Mouse (Mus musculus) kidney, adult 9 months (tissue): ENCODE measurements around the gene Pcsk6.

Source experiments
- DNase-seq: peaks from one replicate; pipeline ENCODE4 v3.0.0; 2022

The Pcsk6 gene

DNA sequence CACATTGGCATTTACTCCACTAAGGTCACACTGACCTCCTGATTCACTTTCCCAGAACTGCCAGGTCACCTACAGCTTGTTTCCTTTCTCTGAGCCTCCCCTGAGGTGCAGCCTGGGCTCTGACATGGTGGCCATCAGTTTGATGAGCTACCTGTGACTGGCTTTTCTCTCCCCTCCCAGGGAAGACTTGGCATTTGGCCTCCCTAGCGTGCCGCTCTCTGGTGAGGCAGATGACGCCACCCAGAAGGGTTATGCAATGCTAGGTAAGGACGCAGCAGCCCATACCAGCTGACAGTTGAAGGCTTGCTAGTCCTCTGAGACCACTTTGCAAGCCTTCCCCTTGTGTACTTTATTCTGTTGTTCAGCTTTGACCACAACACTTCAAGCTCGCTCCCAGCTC, 141.9 kb downstream of the Pcsk6 start:
- no peak for DNase-seq

DNA sequence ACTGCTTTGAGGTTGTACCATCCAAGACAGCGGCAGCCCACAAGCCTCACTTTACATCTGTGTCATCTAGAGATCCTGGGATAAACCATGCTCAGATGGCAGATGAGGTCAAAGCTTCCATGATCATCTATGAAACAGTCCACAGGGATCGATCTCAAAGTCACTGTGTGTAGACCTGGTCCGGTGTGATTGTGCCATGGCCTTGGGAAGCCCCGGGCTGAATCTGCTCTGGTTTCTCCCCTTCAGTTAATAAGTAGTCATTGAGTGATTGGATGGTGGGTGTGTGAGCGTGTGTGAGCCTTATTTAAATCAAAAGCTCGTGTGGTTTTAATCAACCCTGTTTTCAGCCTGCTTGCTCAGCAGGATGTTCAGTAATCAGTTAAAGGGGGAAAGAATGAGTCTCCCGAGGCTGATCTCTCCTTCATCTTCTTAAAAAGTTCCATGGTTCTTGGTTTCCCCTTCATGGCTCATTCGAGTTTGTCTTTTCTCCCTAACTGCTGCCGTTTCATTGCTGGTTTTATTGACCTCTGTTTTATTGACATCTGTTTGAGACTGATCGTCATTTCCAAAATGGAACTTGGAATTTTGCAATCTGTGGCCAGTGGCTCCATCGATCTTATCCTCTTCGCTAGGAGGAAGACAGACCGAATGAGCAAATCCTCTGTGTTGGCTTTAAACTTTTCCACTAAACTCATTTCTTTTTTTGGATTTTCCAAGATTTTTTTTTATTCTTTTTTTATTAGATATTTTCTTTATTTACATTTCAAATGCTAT, 142.5 kb downstream of the Pcsk6 start:
- no peak for DNase-seq

DNA sequence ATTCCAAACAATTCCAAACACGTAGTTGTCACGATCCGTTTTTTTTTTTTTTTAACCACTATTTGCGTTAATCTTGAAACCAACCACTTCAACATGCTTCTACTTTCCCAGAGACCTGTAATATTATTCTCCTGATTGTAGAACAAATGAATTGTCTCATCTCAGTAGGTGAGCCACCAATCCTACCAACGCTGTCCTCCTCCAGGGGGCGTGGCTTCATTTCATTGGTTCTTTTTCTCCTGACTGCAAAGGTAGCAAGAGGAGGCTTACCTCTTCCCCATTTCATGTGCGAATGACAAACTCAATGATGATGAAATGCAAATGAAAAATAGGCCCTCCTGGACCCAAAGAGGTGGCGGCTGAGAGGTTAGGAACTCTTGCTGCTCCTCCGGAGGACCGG, 143.5 kb downstream of the Pcsk6 start:
- DNase-seq, result no peak

DNA sequence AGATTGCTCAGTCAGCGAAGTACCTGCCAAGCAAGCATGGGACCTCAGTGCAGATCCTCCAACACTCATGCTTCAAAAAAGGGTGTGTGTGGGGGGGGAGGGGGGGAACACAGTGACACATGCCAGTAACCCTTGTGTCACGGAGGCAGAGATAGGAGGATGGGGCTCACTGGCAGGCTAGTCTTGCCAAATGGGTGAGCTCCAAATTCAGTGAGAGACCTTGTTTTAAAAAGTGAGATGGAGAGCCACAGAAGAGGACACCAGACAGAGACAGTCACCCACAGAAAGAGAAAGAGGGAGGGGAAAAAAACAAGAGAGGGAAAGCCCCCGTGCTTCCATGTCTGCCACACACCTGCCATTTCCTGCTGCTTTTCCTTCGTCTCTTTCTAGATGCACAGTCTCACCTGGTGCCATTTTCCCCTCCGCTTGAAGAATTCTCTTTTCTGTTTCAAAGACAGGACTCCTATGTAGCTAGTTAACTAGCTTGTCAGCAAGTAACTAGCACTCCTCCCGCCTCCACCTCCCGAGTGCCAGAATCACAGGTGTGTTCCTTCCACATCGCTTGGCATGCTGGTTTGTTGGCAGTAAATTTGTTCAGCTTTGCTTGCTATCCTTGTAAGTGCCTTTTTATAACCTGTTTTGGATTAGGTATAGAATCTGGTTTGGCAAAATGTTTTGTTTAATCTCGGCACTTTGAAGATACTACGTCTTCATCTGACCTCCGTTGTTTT, 146.8 kb downstream of the Pcsk6 start:
- no peak for DNase-seq

DNA sequence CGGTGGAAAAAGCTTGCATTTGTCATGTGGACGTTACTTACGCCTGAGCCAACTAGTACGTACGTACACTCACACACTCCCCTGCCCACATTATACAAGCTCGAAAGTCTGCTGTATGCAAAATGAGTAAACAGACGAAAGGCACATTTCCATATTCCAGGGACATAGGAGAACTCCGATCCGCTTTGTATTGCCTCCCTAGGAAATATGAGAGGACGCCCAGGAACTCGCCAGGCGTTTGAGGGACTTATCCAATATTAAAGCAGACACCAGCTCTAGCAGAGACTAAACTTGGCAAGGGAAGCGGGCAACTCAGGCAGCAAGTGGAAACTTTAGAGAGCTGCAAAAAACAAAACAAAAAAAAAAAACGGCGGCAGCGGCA, 147.3 kb downstream of the Pcsk6 start:
- DNase-seq, result no peak

DNA sequence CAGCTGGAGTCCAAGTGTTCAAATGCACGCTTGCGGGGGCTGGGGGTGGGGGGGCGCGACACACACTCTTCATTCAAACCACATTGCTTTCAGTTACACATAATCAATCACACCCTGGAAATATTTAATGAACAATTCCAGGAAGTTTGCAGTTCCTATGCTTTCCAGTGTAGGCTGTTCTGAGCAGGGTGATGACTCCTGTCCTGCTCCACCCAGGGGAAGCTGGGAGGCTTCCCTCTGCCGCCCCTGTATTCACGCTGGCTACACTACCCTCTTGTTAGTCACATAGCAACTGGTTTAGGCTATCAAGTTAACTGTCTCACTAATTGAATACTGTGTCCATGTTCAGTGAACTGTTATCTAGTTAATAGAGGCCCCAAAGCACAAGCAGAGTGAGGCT, 149.0 kb downstream of the Pcsk6 start:
- no peak for DNase-seq

DNA sequence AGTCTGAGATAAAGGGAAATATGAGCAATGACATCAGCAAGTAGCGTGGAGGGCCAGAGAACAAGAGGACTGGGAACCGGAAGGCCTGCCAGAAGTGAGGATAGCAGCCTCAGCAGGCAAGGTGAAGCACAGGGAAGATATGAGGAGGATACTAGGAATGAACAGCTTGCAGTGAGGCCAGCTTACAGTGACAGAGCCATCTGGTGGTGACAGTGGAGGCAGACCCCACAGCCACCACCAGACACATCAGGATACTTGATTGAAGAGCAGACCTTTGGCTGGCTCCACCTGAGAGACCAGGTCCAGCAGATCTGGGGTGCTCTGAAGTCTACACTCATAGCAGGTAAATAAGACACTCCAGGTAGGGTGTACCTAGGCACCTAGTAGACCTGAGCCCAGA, 166.2 kb downstream of the Pcsk6 start:
- DNase-seq, result no peak

DNA sequence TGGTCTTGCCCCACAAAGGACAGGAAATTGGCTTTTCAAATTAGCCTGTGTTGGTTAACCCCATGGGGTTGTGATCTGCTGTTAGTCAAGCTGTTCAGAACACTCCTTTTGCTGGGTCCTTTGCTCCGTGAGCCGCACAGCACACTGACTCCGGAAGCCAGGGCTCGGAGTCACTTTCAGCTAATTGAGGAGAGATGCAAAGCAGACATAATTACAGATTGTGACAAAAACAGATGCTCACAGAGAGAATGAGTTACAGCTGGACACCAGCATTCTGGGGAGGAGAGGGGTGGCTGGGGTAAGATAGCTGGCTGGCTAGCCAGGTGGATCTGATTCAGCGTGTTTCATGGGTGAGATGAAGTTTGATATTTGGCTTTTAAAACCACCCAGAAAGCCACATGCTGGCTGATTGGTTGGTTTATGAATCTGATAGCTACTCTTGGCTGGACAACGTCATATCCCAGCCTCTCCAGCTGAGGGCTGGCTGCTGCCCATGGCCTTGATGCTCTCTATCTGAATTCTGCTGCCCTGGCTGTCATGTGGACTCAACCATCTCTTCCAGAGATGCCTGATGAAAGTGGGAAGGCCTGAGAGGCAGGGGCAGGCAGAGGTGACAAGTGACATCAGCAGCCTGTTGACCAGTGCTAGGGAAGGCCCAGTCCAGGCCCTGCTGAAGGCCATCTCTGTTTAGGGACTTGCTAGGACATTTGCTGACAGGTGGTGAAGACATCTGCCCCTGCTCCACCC, 167.4 kb downstream of the Pcsk6 start:
- DNase-seq, result no peak

DNA sequence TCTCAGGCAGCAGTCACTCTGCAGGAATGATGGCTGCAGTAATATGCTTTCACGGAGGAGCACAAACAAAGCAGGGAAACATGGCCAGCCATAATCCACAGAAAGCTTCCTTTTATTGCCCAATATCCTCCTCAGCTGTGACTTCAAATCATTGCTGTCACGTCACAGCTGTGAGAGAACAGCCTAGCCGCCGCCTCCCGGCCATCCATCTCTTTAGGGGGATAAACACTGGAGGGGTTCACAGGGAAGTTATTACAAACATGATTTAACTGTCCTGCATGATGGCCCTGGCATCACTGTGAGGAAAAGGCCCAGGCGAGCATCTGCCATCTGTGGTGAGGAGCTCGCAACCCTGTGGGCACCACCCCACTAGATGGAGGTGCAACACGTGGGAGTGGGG, 175.3 kb downstream of the Pcsk6 start:
- no peak for DNase-seq

DNA sequence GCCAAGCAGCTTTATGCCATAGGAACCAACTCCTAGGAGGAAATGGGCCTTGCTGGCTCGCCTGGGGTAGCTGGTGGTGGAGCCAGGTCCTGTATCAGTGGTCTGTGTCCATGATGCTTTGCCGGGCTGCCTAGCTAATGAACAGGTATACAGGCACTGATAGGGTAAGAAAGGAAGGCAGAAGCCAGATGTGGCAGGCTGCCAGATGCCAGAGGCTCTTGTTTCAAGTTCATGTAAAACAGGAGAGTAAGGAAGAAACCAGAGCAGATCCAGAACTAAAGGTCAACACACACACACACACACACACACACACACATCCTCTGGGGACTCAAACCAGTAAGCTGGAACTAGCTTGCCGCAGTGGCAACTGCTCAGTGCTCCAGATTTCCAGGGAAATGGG, 176.7 kb downstream of the Pcsk6 start:
- DNase-seq, result no peak

DNA sequence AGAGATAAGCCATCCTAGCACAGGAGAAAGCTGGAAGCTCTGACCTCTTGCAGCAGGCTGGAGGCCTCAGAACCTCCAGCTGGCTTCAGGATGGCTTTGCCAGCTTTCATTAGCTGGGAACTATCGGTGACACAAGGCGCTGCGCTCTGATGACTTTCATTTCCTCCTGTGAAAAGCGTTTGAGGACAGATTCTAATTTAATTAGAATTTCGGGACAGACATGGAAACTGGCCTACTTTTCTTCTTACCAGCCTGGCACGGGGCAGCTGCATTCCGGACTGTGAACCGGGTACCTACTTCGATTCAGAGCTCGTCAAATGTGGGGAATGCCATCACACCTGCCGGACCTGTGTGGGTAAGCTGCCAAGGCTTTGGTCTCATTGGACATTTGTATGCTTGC, 177.2 kb downstream of the Pcsk6 start:
- DNase-seq, result no peak

DNA sequence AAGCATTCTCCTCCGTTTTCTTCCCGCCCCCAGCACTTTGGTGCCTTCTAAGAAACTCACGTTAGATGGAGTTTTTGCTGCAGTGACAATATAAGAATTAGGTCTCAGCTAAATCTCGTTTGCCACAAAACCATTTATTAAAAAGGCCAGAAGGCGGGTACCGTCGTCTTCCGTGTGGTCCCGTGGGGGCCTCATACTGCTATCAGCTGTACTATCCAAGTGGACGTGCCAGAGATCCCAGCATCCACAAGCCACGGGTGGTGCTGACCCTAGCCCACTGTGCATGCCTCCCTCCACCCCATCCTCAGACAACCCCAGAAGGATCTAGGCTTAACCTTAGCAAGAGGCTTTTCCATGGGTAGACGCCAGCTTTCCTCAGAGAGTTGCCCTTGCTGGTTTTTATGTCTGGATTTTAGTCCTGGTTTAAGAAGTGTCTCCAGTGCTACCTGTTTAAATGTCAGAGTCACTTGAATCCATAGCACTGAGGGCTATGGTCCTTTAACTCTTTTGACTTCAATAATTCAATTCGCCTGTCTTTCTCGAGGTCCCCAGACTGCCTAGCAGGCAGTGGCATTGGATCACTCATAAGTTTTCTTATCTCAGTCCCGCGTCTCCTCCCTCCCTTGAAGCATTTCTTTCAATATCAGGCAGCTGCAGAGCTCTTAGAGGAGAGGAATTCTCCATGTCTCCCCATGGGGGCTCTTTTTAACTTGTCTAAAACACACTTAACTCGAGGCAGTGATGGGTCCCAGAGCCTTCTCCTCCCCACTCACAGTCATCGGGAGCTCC, 178.7 kb downstream of the Pcsk6 start:
- DNase-seq, result no peak

DNA sequence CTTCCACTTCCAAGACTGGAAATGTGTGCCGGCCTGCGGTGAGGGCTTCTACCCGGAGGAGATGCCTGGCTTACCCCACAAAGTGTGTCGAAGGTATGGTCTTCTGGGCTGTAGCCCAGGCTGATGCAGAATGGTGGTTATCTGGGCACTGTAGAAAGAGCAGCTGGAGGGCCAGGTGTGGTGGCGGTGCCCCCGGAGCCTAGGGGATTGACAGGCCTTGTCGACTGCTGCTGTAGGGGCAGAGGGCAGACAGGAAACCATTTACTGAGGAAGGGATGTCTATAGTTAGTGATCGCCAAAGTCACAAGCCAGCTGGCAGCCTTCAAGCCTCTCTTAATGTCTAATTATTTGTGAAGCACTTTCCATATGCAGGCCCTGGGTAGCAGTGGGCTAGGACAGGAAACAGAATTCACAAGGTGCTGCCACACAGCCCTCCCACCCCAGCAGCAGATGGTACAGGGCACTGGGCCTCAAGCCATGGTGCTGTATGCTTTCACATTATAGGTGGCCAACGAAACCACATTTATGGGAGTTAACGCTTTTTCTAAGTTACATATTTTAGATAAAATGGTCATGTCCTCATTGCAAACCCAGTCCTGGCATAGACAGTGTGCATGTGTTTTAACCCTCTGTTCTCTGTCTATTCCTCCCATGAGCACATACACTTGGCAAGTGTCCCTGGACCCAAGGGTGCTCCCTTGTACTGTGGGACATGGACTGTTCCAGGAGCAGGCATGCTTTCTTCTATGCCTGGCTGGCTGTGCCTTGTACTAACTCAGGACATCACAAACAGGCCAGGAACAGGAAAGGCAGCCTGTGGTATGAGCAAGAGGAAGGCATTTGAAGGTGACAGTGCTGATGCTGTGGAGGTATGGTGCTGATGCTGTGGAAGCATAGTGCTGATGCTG, 182.3 kb downstream of the Pcsk6 start, which contains the start of gene Gm45213:
Gene Gm45213, plus strand, starts transcription at position 51 of the 908 bp plus-strand sequence.
- no peak for DNase-seq

DNA sequence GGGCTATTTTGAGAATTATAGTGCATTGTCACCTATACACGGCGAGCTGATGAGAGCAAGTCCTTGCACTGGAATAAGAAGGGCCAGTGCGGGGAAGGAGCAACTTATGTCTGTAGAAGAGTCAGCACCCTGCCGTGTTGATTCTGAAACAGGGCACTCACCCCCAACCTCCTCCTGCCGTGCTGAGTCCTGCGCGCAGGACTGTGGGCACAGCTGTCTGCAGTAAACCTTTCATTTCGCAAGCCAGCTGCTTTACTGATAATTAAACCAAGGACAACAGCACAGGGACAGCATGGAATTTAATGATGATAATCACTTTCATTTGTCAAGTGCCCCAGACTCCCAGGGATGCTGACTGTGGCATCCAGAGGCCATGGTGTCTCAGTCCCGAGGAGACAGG, 183.1 kb downstream of the Pcsk6 start:
- no peak for DNase-seq

DNA sequence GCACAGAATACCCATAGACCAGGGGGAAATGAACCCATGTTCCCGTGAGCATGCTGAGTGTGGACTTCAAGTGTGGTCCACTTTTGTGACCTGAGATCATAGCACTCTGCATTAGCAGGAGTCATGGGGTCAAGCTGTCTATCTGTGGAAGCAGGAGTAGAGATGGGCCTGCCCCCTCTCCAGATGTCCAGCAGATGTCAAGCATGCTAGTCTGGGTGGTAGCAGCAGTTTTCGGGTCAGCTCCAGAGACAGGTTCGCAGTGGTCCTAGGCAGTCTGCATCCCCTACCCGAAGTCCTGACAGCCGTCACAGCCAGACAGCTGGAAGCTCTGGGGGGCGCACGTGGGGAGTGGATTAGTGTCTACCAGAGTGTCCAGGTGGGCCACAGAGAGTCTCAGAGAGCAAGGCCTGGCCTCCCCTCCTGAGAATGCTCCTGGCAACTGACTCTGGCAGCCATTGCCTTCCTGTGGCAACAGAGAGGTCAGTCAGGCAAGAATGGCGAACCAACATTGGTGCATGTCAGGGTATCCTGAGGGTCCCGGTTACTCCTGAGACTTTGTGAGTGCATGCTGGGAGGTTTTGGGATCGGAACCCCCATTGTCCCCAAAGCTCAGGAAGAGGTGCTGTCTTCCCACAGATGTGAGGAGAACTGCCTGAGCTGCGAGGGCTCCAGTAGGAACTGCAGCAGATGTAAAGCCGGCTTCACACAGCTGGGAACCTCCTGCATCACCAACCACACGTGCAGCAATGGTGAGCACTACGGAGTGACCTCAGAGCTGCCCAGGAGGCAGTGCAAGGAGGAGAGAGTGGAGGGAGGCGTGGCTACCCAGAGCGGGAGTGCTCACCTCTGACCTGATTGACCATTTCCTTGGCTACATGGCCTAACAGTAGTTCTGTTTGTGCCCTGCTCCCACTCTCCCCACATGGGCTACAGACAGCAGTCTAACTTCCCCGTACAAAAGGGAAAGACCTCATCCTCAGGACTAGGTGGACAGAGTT, 185.7 kb downstream of the Pcsk6 start:
- no peak for DNase-seq

DNA sequence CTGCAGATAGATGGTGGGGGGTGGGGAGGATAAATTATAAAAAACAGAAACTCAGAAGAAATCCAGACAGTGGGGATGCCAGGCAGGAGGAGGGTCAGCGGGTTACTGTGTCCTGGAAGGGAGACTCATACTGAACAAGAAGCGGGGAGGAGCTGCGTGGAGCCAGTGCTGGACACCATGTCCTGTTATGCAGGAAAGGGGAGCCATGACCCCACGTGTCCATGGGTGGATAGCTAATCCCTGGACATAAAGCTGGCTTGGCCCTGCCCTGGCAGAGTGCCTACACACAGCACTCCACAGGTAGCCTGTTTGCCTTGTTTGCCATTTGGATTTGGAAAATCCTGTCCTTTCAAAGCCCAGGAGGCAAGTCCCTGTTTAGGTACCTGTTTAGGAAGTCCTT, 186.4 kb downstream of the Pcsk6 start:
- no peak for DNase-seq

DNA sequence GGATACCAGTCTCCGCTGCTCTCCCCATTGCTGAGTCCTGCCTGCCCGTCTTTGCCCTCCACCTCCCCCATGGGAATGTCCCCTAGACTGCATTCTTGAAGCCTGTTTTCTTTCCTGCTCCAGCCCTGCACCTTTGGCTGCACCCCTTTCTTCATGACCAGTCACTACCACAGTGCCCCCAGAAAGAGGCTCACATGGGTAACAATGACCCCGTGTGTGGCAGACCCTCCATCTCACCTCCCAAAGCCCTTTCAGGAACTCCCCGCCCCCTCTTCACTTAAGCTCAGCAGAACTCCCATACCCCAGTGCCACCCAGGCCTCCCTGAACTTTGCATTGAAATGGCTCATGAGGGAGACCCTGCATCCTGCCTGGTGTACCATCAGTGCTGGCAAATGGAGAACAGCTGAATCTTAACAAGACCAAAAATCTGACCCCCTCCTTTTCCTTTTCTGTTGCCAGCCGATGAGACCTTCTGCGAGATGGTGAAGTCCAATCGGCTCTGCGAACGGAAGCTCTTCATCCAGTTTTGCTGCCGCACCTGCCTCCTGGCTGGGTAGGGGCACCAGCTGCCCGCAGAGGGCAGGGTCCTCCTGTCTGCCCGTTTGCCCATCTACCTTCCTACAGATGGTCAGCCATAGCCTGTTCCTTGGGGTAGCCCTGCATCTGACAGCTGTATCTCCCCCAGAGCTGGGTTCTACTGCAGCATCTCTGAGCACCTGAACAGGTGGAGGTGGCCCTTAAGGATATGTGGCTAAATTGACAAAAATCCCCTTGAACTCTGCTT, 187.1 kb downstream of the Pcsk6 start:
- no peak for DNase-seq

DNA sequence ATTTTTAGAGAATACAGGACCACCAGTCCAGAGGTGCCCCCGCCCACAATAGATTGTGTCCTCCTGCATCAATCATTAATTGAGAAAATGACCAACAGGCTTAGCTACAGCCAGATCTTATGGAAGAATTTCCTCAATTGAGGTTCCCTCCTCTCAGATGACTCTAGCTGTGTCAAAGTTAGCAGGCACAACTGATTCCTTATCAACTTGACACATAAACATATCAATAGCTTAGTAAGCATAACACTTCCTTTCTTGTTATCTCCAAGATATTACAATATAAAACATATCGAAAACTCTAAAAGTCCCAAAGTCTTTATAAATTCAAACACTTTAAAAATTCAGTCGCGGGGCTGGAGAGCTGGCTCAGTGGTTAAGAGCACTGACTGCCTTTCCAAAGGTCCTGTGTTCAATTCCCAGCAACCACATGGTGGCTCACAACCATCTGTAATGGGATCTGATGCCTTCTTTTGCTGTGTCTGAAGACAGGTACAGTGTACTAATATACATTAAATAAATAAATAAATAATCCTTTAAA, 192.5 kb downstream of the Pcsk6 start:
- no peak for DNase-seq

DNA sequence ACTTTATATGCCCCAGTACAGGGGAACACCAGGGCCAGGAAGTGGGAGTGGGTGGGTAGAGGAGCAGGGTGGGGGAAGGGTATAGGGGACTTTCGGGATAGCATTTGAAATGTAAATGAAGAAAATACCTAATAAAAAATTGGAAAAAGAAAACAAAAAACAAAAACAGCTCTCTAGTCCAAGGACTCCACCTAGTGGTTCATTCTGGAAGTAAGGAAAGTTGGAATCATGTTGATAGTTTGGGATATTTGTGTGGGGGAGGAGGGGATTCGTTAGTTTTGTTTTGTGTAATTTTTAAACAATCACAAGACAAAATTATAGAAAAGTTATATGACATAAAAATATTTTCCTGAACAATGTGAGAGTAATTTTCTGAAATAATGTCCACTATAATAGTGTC, 193.8 kb downstream of the Pcsk6 start:
- DNase-seq, result peak; percentile 39

DNA sequence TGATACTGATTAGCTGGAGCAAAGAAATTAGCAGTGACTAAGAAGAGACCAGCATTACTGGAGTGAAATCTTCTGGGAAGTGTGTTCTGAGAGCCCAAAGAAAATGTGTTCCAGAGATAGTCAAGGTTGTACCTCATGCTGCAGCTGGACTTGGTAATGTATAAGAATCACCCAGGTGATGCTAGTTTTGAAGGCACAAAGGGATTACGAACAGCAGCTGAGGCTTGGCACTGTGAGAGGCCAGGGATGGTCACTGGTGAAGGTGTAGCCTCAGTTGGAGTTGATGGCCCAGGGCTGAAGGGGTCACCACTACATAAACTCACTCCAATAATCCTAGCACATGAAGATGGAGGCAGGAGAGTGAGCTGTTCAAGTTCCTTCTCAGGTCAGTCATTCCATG, 197.2 kb downstream of the Pcsk6 start, which contains the start of gene Snrpa1:
Gene Snrpa1, plus strand, starts transcription at position 301 of the 400 bp plus-strand sequence.
- DNase-seq, result no peak
